Mouse (Mus musculus): ENCODE results near the gene Pde10a. TPM values are rescaled to one million over a fixed set of nuclear protein-coding genes. Genes with fewer than 3 reads are reported as not detected.

The Pde10a gene
- total and polyA plus RNA-seq, 2 experiments from 2014 or later = 1.5 to 3.0 TPM

GRCm38 (mm10) chr17:8581579-8581978 is 56.4 kb downstream of the Pde10a start:
- no peak for DNase-seq (ENCODE audit: low spot score)
- H3K4me2 ChIP-seq (ENCODE audit: low read depth, low read length) = no peak overlapping the region
- no peak overlapping the region for H3K9ac ChIP-seq (replicated peaks; ENCODE audit: low read depth, low read length)
- WGBS = 73% methylated on average over 8 of the region's 8 CpGs
- ATAC-seq (ENCODE audit: insufficient read depth, low read depth) = no peak
- H3K4me3 ChIP-seq (ENCODE audit: low read depth, low read length) = no peak overlapping the region
- no peak for TF ChIP-seq EP300 (IDR thresholded peaks at IDR 0.05; ENCODE audit: low read depth)
- TF ChIP-seq CTCF (IDR thresholded peaks at IDR 0.05; ENCODE audit: low read depth) = no peak
- H3K4me1 ChIP-seq (ENCODE audit: control insufficient read depth, insufficient read depth) = no peaks in the 10 kb centered on the region
- H3K27ac ChIP-seq (ENCODE audit: low read depth) = no peak overlapping the region
- no peaks in the 10 kb centered on the region for H3K9me3 ChIP-seq (replicated peaks; ENCODE audit: control insufficient read depth, low read length)
- no peaks in the 10 kb centered on the region for H3K36me3 ChIP-seq (replicated peaks; ENCODE audit: control insufficient read depth, insufficient read depth, low read length)
- H3K27me3 ChIP-seq (ENCODE audit: control insufficient read depth, insufficient read depth, low read length) = no peaks in the 10 kb centered on the region

- peak; percentile 62; the same call in 1 of the 2 replicates for ATAC-seq (ENCODE audit: insufficient read depth, low read depth)
- Histone ChIP-seq H3K27ac (ENCODE audit: low read depth) (no peak overlapping the region), H3K4me2 (ENCODE audit: low read depth, low read length) (peak overlapping the region; percentile 38), H3K36me3 (replicated peaks; ENCODE audit: control insufficient read depth, insufficient read depth, low read length) (no peaks in the 10 kb centered on the region), H3K4me3 (ENCODE audit: low read depth, low read length) (no peak overlapping the region), H3K27me3 (ENCODE audit: control insufficient read depth, insufficient read depth, low read length) (no peaks in the 10 kb centered on the region), H3K4me1 (ENCODE audit: control insufficient read depth, insufficient read depth) (no peaks in the 10 kb centered on the region), H3K9me3 (replicated peaks; ENCODE audit: control insufficient read depth, low read length) (no peaks in the 10 kb centered on the region), H3K9ac (replicated peaks; ENCODE audit: low read depth, low read length) (no peak overlapping the region)
- peak; percentile 80 for DNase-seq (ENCODE audit: low spot score)
- 14% methylated on average over 22 of the region's 22 CpGs for WGBS
- no peak for TF ChIP-seq EP300 (IDR thresholded peaks at IDR 0.05; ENCODE audit: low read depth)
- TF ChIP-seq CTCF (IDR thresholded peaks at IDR 0.05; ENCODE audit: low read depth) = peak; percentile 95
Observed at GRCm38 (mm10) chr17:8592427-8593277, 67.5 kb downstream of the Pde10a start.

- Histone ChIP-seq H3K9ac (replicated peaks; ENCODE audit: low read depth, low read length) (no peak overlapping the region), H3K36me3 (replicated peaks; ENCODE audit: control insufficient read depth, insufficient read depth, low read length) (no peaks in the 10 kb centered on the region), H3K27me3 (ENCODE audit: control insufficient read depth, insufficient read depth, low read length) (0 out of 2 replicates have a peak, but pooled peaks cover 10% of the 10 kb centered on the region), H3K4me3 (ENCODE audit: low read depth, low read length) (no peak overlapping the region), H3K4me1 (ENCODE audit: control insufficient read depth, insufficient read depth) (no peaks in the 10 kb centered on the region), H3K9me3 (replicated peaks; ENCODE audit: control insufficient read depth, low read length) (no peaks in the 10 kb centered on the region), H3K27ac (ENCODE audit: low read depth) (no peak overlapping the region), H3K4me2 (ENCODE audit: low read depth, low read length) (no peak overlapping the region)
- TF ChIP-seq CTCF (IDR thresholded peaks at IDR 0.05; ENCODE audit: low read depth) (peak; percentile 92), EP300 (IDR thresholded peaks at IDR 0.05; ENCODE audit: low read depth) (no peak)
- WGBS = 3% methylated on average over 7 of the region's 7 CpGs
- DNase-seq (ENCODE audit: low spot score) = peak; percentile 77
- peak; percentile 55; the same call in 1 of the 2 replicates for ATAC-seq (ENCODE audit: insufficient read depth, low read depth)
Observed at GRCm38 (mm10) chr17:8597790-8598189, 72.6 kb downstream of the Pde10a start.

GRCm38 (mm10) chr17:8602976-8603375 is 77.8 kb downstream of the Pde10a start:
- H3K27me3 ChIP-seq (ENCODE audit: control insufficient read depth, insufficient read depth, low read length) = peaks cover 10% of the 10 kb centered on the region; the same call in 1 of the 2 replicates
- 90% methylated on average over 3 of the region's 3 CpGs for WGBS
- no peak for ATAC-seq (ENCODE audit: insufficient read depth, low read depth)

GRCm38 (mm10) chr17:8605921-8606320 is 80.7 kb downstream of the Pde10a start:
- DNase-seq (ENCODE audit: low spot score) = no peak
- ATAC-seq (ENCODE audit: insufficient read depth, low read depth) = no peak

More at GRCm38 (mm10) chr17:8602976-8603375, 77.8 kb downstream of the Pde10a start:
- no peak for DNase-seq (ENCODE audit: low spot score)
- H3K36me3 ChIP-seq (replicated peaks; ENCODE audit: control insufficient read depth, insufficient read depth, low read length) = no peaks in the 10 kb centered on the region
- no peaks in the 10 kb centered on the region for H3K4me1 ChIP-seq (ENCODE audit: control insufficient read depth, insufficient read depth)
- no peaks in the 10 kb centered on the region for H3K9me3 ChIP-seq (replicated peaks; ENCODE audit: control insufficient read depth, low read length)
- TF ChIP-seq EP300 (IDR thresholded peaks at IDR 0.05; ENCODE audit: low read depth) (no peak), CTCF (IDR thresholded peaks at IDR 0.05; ENCODE audit: low read depth) (no peak)
- no peak overlapping the region for H3K4me3 ChIP-seq (ENCODE audit: low read depth, low read length)
- H3K4me2 ChIP-seq (ENCODE audit: low read depth, low read length) = no peak overlapping the region
- no peak overlapping the region for H3K27ac ChIP-seq (ENCODE audit: low read depth)
- H3K9ac ChIP-seq (replicated peaks; ENCODE audit: low read depth, low read length) = no peak overlapping the region

More at GRCm38 (mm10) chr17:8605921-8606320, 80.7 kb downstream of the Pde10a start:
- WGBS = 82% methylated on average over 5 of the region's 5 CpGs
- Histone ChIP-seq H3K27me3 (ENCODE audit: control insufficient read depth, insufficient read depth, low read length) (no peaks in the 10 kb centered on the region; the same call in 1 of the 2 replicates), H3K4me1 (ENCODE audit: control insufficient read depth, insufficient read depth) (no peaks in the 10 kb centered on the region), H3K27ac (ENCODE audit: low read depth) (no peak overlapping the region), H3K4me3 (ENCODE audit: low read depth, low read length) (no peak overlapping the region), H3K4me2 (ENCODE audit: low read depth, low read length) (no peak overlapping the region), H3K36me3 (replicated peaks; ENCODE audit: control insufficient read depth, insufficient read depth, low read length) (no peaks in the 10 kb centered on the region), H3K9ac (replicated peaks; ENCODE audit: low read depth, low read length) (no peak overlapping the region), H3K9me3 (replicated peaks; ENCODE audit: control insufficient read depth, low read length) (no peaks in the 10 kb centered on the region)
- no peak for TF ChIP-seq EP300 (IDR thresholded peaks at IDR 0.05; ENCODE audit: low read depth)
- no peak for TF ChIP-seq CTCF (IDR thresholded peaks at IDR 0.05; ENCODE audit: low read depth)

Data from heart, postnatal 0 days (tissue).